Mouse (Mus musculus): ENCODE results near the gene Ntsr1.

DNA sequence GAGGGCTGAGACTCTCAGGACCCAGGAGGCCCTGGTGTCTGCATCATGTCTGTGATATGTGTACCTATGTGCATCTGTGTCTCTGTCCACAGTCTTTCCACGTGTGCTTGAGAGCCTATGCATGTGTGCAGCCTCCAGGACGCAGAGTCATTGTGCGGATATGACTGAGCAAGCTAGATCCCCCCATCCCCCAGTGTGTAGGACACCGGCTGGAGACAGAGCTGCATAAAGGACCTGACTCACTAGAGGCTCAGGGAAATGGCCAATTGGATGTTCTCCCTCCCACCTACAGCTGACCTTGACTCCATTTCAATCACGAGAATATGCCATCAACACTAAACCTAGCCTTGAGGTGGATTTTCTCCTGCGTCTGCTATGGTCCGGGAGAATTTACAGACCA, 27.7 kb downstream of the Ntsr1 start:
- TF ChIP-seq EP300 (optimal IDR thresholded peaks at IDR 0.05) (no peak), CTCF (IDR thresholded peaks at IDR 0.05; ENCODE audit: low read depth) (no peak)

Measured in stomach, postnatal 0 days (tissue).